14 mouse cellular contexts compared by ENCODE assay signal in the genomic region with DNA sequence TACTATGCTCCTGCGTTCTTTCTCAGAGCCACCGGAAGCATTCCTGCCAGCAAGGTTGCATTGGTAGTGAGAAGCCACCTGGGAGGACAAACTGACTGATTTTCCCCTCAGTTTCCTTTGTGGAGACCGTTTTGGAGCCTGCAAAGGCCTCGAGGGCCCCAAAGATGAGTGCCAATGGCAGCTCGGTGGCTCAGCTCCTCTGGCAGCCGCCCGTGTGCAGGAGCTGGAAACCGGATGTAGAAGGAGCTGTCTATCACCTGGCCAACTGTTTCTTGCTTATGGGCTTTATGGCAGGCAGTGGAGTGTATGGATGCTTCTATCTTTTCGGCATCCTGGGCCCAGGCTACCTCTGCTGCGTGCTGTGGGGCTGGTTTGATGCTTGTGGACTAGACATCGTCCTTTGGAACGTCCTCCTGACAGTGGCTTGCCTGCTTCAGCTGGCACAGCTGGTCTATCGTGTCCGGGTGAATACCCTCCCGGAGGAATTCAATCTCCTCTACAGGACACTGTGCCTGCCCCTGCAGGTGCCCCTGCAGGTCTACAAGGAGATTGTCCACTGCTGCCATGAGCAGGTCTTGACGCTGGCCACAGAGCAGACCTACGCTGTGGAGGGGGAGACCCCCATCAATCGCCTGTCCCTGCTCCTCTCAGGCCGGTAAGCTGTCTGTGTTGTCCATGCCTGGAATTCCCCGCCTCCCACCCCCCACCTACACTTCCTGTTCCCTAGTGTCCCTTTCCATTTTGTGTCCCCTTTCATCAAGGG. TPM values are rescaled to one million over a fixed set of nuclear protein-coding genes. Genes with fewer than 3 reads are reported as not detected.
DNase-seq lines count a peak whose midpoint lies in the region; ATAC-seq and TF ChIP-seq lines count a peak whose summit lies in the region.
"Had no signal": no experiment of that assay in that cellular context is flagged by ENCODE, and none has a peak within 500 bp of the region (broad histone marks: within the 10 kb centered on the region; RNA-seq: fewer than 3 reads in every experiment).

No protein-coding gene starts in this region.

- no peaks in the 10 kb centered on the region for H3K36me3 ChIP-seq in kidney, postnatal 0 days (ENCODE audit: insufficient read depth, low read length)
- no peaks in the 10 kb centered on the region for H3K36me3 ChIP-seq in embryonic facial prominence, embryonic 14.5 days (ENCODE audit: control insufficient read depth, insufficient read depth, low read length)
- no peaks in the 10 kb centered on the region for H3K36me3 ChIP-seq in myocyte (ENCODE audit: control insufficient read depth, insufficient read depth)

- WGBS in kidney, postnatal 0 days = 66% methylated on average over 20 of the region's 20 CpGs
- 69% methylated on average over 20 of the region's 20 CpGs for WGBS in embryonic facial prominence, embryonic 14.5 days

- H3K4me3 ChIP-seq in kidney, postnatal 0 days (replicated peaks; ENCODE audit: low read depth, low read length) = no peak overlapping the region
- no peak overlapping the region for H3K4me3 ChIP-seq in embryonic facial prominence, embryonic 14.5 days (ENCODE audit: low read depth, low read length)
- H3K4me3 ChIP-seq in myocyte = no peak overlapping the region
- H3K4me3 ChIP-seq: hindbrain, embryonic 13.5 days; left cerebral cortex, adult 2 months had no signal

- H3K27me3 ChIP-seq in kidney, postnatal 0 days (ENCODE audit: insufficient read depth, low read length) = no peaks in the 10 kb centered on the region
- H3K27me3 ChIP-seq in embryonic facial prominence, embryonic 14.5 days (replicated peaks; ENCODE audit: control insufficient read depth, insufficient read depth, low read length) = no peaks in the 10 kb centered on the region
- H3K27me3 ChIP-seq in myocyte (ENCODE audit: control insufficient read depth, insufficient read depth, insufficient read length) = no peaks in the 10 kb centered on the region
- H3K27me3 ChIP-seq: hindbrain, embryonic 13.5 days had no signal

- no peak overlapping the region for H3K27ac ChIP-seq in kidney, postnatal 0 days
- H3K27ac ChIP-seq in embryonic facial prominence, embryonic 14.5 days (replicated peaks; ENCODE audit: low read depth, low read length) = peak overlapping the region; percentile 34; the same call in 1 of the 2 replicates
- H3K27ac ChIP-seq: hindbrain, embryonic 13.5 days; left cerebral cortex, adult 2 months had no signal

- no peak overlapping the region for H3K9ac ChIP-seq in kidney, postnatal 0 days (ENCODE audit: low read depth, low read length)
- no peak overlapping the region for H3K9ac ChIP-seq in embryonic facial prominence, embryonic 14.5 days (ENCODE audit: low read depth, low read length)
- H3K9ac ChIP-seq: hindbrain, embryonic 13.5 days had no signal

- H3K4me2 ChIP-seq in kidney, postnatal 0 days (ENCODE audit: low read length) = no peak overlapping the region
- peak overlapping the region; percentile 28 for H3K4me2 ChIP-seq in embryonic facial prominence, embryonic 14.5 days (ENCODE audit: low read depth, low read length)
- H3K4me2 ChIP-seq in myocyte (ENCODE audit: low read depth) = peak overlapping the region; percentile 6
- H3K4me2 ChIP-seq: hindbrain, embryonic 13.5 days had no signal

- DNase-seq in kidney, postnatal 0 days (ENCODE audit: low spot score) = no peak
- DNase-seq in kidney, postnatal 10 days = no peak
- no peak for DNase-seq in embryonic facial prominence, embryonic 14.5 days (ENCODE audit: low spot score)
- DNase-seq in heart, postnatal 4 days = peak; percentile 33
- DNase-seq in left cerebral cortex, adult 11 months (ENCODE audit: low spot score) = no peak
- no peak for DNase-seq in adrenal gland, postnatal 25 days
- DNase-seq: right cerebral cortex, postnatal 14 days had no signal

- H3K4me1 ChIP-seq in kidney, postnatal 0 days (replicated peaks; ENCODE audit: insufficient read depth, low read length) = 0 out of 2 replicates have a peak, but pooled peaks cover 3% of the 10 kb centered on the region
- no peaks in the 10 kb centered on the region for H3K4me1 ChIP-seq in embryonic facial prominence, embryonic 14.5 days (ENCODE audit: control insufficient read depth, insufficient read depth, low read length)

- 0 out of 2 replicates have a peak, but pooled peaks have one; percentile 25 for ATAC-seq in kidney, postnatal 0 days (replicated peaks; ENCODE audit: low FRiP score, low read depth)
- ATAC-seq in embryonic facial prominence, embryonic 14.5 days (ENCODE audit: low read depth) = no peak

- H3K79me2 ChIP-seq in myocyte (ENCODE audit: control insufficient read depth, insufficient read depth) = peaks cover 7% of the 10 kb centered on the region

- TF ChIP-seq POLR2A in myocyte (IDR thresholded peaks at IDR 0.05; ENCODE audit: insufficient read length, low read depth) = no peak

- TF ChIP-seq CTCF in kidney, postnatal 0 days (IDR thresholded peaks at IDR 0.05; ENCODE audit: low read depth) = no peak

- no peaks in the 10 kb centered on the region for H3K9me3 ChIP-seq in kidney, postnatal 0 days (replicated peaks; ENCODE audit: low read length)
- no peaks in the 10 kb centered on the region for H3K9me3 ChIP-seq in embryonic facial prominence, embryonic 14.5 days (ENCODE audit: control insufficient read depth, low read length)
- H3K9me3 ChIP-seq: hindbrain, embryonic 13.5 days had no signal

- no peak overlapping the region for H3ac ChIP-seq in myocyte (ENCODE audit: control insufficient read depth, insufficient read length)

TF ChIP-seq in myocyte, 11 proteins besides CTCF, POLR2A, EP300 and RAD21:
- TF ChIP-seq CEBPB (IDR thresholded peaks at IDR 0.05; ENCODE audit: insufficient read depth, poor library complexity, severe bottlenecking) (no peak), POLR2AphosphoS2 (IDR thresholded peaks at IDR 0.05; ENCODE audit: insufficient read length, low read depth) (peak; percentile 15)

RNA-seq across cellular contexts. Expression of a gene that starts 0.7 kb away (rescaled TPM):
- polyA plus RNA-seq in kidney, postnatal 0 days (2015; fragmentation: Nextera tagmentation; extraction: Ambion mirVana) = 0.46 and 0.55 TPM in 2 replicates
- polyA plus RNA-seq in embryonic facial prominence, embryonic 14.5 days (2014; fragmentation: Nextera tagmentation; extraction: Ambion mirVana) = 7.6 and 12.8 TPM in 2 replicates
- 100 to 1,000 TPM; 764 to 831 TPM for total RNA-seq in heart, postnatal 4 days (2021)
- polyA plus RNA-seq in myocyte (2012; fragmentation: generic; extraction: Trizol) = 10.5 TPM
- 1.5 TPM in 2 replicates for total RNA-seq in adrenal gland, postnatal 25 days (2021)

RNA-seq across cellular contexts. Expression of a gene that starts 15.8 kb away (rescaled TPM):
- polyA plus RNA-seq in kidney, postnatal 0 days (2015; fragmentation: Nextera tagmentation; extraction: Ambion mirVana) = not detected in 2 replicates
- not detected in 2 replicates for polyA plus RNA-seq in embryonic facial prominence, embryonic 14.5 days (2014; fragmentation: Nextera tagmentation; extraction: Ambion mirVana)
- total RNA-seq in heart, postnatal 4 days (2021) = 1 to 10 TPM; 1.1 to 1.6 TPM
- polyA plus RNA-seq in myocyte (2012; fragmentation: generic; extraction: Trizol) = 0.16 TPM
- not detected in 2 replicates for total RNA-seq in adrenal gland, postnatal 25 days (2021)
- total RNA-seq: adrenal gland, postnatal 10 days; left cerebral cortex, adult 2 months; neutrophil, adult 5-6 weeks had no signal
- polyA plus RNA-seq: forebrain, embryonic 11.5 days; hindbrain, embryonic 13.5 days; kidney, embryonic 14.5 days had no signal

RNA-seq across cellular contexts. Expression of a gene that starts 15.9 kb away (rescaled TPM):
- 283 and 305 TPM in 2 replicates for polyA plus RNA-seq in kidney, postnatal 0 days (2015; fragmentation: Nextera tagmentation; extraction: Ambion mirVana)
- polyA plus RNA-seq in embryonic facial prominence, embryonic 14.5 days (2014; fragmentation: Nextera tagmentation; extraction: Ambion mirVana) = 133 and 168 TPM in 2 replicates
- total RNA-seq in heart, postnatal 4 days (2021) = 100 to 1,000 TPM; 203 to 222 TPM
- polyA plus RNA-seq in myocyte (2012; fragmentation: generic; extraction: Trizol) = 653 TPM
- total RNA-seq in adrenal gland, postnatal 25 days (2021) = 271 and 273 TPM in 2 replicates

RNA-seq across cellular contexts. Expression of a gene that starts 20.7 kb away (rescaled TPM):
- 0.14 and 0.21 TPM in 2 replicates for polyA plus RNA-seq in kidney, postnatal 0 days (2015; fragmentation: Nextera tagmentation; extraction: Ambion mirVana)
- 0.62 and 1.8 TPM in 2 replicates for polyA plus RNA-seq in embryonic facial prominence, embryonic 14.5 days (2014; fragmentation: Nextera tagmentation; extraction: Ambion mirVana)
- under 1 TPM in 1 of 2 experiments, not detected in 1; 0.09 TPM for total RNA-seq in heart, postnatal 4 days (2021)
- polyA plus RNA-seq in myocyte (2012; fragmentation: generic; extraction: Trizol) = 1.1 TPM
- 0.36 and 0.48 TPM in 2 replicates for total RNA-seq in adrenal gland, postnatal 25 days (2021)
- total RNA-seq: neutrophil, adult 5-6 weeks had no signal
- polyA plus RNA-seq: kidney, embryonic 14.5 days had no signal
